Mouse (Mus musculus) 3T3-L1 (cell line): ENCODE results near the gene Mia2.
"Not testable (repeated sequence)": the region's sequence is repeated elsewhere in the genome, so short reads cannot be mapped to it uniquely, and the experiment has no call there.

Experiments
- DNase-seq: peaks from one replicate; pipeline ENCODE4 v3.0.0-alpha.2; 2015; ENCODE audit warnings: low read depth, low spot score

Mia2 gene

DNA sequence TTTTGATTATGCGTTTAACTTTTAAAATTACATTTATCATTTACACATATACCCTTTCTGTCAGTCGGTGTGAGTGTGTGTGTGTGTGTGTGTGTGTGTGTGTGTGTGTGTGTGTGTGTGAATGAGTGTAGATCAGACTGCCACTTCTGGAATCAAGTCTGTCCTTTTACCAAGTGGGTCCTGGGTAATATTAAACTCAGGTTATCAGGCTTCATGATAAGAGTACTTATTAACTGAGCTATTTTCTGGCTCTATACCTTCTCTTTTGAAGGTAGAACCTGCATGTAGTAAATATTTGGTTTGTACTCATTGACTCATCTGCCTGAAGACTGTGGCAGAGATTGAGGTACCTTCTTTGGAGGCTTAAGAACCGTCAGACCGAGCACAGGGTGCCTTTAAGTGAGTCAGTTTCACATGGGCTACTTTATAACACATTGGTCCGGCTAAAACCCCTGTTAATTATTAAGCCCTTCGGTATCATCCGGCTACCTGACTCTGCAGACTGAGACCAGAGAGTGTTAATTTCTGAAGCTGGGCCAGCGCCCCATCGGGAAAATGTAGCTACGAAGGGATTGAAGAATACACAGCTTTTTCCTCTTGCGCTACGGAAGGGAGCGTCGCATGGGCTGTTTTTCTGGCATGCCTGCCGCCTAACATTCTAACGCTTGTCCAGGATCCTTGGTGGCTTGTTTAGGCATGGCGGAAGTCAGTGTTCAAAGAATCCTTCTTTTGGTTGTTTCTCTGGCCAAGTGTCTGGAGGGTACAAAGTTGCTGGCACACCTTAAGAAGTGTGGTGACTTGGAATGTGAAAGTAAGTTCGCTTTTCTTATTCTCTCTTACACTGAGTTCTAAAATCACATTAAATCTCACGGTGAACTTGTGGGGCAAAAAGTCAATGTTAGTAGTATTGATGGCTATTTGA, at the start of gene Mia2:
TSS of gene Mia2 (plus strand) at position 696 of the 922 bp plus-strand sequence.
- no peak for DNase-seq

DNA sequence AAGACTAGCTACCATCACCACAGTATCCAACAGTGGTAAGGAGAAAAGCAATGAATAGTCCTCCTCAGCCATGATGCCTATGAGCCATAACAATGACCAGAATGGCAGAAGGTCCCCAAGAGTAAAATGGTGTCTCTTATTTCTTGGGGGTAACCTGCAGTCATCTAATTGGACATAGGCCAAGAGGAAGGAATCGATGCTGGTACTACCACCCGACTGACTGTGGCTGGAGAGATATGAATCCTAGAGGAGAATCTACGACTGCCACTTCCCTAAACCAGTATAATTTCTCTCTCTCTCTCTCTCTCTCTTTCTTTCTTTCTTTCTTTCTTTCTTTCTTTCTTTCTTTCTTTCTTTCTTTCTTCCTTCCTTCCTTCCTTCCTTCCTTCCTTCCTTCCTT, 43.1 kb upstream of the Mia2 start:
- DNase-seq, result no peak

DNA sequence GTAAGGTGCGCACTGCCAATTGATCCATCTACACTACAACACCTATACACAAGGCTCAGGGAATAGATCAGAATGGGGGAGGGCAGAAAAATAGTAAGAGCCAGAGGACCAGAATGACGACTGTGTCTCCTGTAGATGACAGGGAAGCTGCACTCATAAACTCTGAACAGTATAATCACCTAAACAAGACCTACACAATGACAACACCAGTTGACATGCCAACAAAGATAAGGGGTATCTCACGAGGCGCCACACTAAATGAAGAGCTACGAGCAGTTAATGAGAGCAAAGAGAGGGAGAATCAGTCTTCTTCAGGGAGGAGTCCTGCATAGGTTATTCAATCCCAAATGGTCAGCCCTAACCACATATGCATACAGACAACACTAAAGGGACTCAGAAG, 42.4 kb upstream of the Mia2 start:
- DNase-seq, result no peak

DNA sequence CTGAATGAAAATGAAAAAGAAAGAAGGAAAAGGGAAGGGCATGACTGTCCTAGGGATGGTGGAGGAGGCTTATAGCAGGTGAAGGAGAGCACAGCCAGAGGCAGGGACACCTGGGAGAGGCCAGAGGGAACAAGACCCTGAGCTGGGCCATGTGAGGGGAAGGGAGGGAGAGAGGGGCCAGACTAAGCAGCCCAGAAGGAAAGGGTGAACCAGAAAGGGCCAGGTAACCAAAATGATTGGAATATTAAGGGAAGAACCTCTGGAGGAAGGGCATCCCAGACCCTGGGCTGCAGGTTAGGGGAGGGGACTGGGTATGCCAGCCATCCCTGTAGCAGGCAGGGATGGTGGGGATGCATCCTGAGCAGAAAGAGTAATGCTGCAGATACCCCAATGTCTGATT, 41.6 kb upstream of the Mia2 start:
- no peak for DNase-seq

DNA sequence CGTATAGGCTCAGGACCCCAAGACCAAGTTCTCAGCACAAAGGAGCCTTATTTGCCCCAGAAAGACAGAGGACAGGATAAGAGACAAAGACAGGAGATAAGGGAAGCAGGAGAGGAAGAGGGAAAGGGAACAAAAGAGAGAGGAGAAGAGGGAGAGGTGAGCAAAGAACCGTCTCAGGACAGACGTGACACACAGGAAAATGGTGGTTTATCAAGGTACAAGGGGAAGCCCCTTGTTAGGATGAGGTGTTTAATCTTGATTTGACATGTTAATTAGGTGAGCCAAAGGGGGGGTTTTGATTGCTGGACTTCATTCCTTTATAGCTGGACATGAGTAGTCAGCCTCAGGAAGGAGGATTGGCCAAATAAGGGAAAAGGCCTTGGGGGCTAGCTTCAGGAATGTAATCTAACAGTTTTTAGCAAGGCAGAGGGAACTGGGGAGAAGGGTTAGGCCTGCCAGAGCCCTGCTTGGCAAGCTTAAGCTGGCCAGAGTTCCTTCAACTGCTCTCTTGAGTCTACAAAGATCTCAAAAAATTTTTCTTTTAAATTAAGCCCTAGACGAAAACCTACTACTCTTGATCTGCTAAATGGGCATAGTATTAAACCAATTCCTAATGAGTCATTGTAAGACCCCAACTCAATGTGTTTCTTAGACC, 40.3 kb upstream of the Mia2 start:
- no peak for DNase-seq

DNA sequence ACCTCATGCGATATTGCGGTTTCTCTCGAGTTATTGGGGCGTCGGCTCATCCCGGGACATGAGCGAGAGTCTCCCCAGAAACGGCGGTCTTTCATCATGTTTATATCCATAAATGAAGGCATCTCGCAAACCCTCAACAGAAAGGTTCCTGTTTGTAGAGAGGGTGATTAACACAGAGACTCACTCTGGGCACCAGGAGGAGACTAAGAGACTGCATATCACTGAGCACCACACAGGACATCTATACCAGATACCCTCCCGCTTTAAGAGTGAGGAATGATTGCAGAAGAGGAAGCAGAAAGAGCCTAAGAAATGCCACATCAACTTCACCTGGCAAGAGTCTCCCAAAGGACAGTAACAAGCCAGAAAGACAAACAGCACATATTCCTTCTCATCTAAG, 39.4 kb upstream of the Mia2 start:
- DNase-seq, result no peak

DNA sequence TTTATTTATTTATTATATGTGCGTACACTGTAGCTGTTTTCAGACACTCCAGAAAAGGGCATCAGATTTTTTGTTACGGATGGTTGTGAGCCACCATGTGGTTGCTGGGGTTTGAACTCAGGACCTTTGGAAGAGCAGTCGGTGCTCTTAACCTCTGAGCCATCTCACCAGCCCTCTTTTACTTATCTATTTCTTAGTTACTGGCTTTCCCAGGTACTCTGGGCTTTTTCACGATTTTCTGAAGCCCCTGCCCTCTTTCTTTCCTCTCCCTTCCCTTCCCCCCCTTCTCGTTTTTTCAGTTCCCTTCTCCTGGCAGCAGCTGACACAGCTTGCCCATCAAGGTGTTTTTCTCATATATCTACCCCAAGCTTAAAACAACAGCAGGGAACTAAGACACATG, 37.4 kb upstream of the Mia2 start:
- DNase-seq, result not testable (repeated sequence)

DNA sequence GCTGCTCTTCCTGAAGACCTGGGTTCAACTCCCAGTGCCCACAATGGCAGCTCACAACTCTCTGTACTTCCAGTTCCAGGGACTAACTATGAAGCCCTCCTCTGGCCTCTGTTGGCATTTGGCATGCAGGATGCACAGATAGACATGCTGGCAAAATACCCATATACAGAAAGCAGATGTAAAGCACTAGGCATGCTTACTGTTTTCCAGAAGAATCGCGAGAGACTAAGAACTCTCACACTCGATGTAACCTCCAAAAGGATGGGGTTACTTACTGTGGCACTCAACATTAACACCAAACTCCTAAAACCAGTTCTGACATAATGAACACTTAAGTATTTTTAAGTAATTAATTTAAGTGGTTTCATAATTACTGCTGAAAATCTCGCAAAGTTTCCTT, 35.3 kb upstream of the Mia2 start:
- DNase-seq, result peak; percentile 42

DNA sequence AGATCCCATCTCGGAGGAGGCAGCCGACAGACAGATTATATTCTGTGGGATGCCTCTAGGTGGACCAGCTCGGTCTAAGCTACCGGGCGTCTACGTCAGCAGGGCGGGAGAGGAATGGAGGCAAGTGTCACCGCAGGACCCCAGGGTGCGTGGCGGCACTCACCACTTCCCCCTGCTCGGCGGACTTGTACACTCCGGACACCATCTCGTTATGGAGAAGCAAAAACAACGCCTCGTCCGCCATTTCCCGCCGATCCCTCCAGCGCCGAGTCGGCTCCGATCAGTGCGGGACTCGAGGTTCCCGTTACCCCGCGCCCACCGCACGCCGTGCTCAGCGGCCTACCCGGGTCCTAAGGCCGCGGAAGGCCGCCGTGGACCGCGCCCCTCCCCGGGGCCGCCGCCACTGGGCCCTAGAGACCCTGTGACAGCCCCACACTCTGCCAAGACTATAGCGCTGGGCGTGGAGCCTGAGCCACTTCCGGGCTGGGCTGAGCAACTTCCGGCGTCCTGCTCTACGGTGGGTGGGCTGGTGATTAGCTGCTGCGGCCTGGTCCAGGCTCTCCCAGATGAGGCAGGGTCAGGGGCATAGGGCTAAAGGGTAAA, 34.5 kb upstream of the Mia2 start, which contains the start of gene Trappc6b:
TSS of gene Trappc6b (minus strand) at position 480 of the 603 bp plus-strand sequence.
- DNase-seq, result peak; percentile 80

DNA sequence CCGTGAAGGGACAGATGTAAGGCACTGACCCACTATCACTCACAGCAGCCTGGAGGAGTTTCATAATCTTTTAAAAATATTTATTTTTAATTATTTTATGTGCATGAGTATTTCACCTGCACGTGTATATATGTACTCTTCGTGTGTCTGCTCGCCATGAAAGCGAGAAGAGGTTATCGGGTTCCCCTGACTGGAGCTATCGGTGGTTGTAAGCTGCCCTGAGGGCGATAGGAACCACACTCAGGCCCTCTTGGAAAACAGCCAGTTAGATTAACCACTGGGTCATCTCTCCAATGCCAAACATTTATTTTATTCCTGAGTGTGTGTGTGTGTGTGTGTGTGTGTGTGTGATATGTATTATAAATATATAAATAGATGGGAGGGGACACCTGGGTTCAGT, 30.8 kb upstream of the Mia2 start:
- DNase-seq, result no peak

DNA sequence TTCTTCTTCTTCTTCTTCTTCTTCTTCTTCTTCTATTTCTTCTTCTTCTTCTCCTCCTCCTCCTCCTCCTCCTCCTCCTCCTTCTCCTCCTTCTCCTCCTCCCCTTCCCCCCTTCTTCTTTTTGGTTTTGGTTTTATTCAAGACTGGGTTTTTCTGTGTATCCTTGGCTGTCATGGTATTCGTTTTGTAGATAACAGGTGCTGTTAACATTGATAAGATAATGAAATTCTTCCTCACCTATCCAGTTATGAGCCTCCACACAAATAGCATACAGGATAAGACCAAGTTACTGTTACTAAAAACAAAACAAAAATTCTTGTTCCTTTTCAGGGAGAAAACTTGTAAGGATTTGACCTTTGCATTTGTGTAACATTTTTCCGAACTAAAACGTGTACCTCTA, 29.8 kb upstream of the Mia2 start:
- no peak for DNase-seq

DNA sequence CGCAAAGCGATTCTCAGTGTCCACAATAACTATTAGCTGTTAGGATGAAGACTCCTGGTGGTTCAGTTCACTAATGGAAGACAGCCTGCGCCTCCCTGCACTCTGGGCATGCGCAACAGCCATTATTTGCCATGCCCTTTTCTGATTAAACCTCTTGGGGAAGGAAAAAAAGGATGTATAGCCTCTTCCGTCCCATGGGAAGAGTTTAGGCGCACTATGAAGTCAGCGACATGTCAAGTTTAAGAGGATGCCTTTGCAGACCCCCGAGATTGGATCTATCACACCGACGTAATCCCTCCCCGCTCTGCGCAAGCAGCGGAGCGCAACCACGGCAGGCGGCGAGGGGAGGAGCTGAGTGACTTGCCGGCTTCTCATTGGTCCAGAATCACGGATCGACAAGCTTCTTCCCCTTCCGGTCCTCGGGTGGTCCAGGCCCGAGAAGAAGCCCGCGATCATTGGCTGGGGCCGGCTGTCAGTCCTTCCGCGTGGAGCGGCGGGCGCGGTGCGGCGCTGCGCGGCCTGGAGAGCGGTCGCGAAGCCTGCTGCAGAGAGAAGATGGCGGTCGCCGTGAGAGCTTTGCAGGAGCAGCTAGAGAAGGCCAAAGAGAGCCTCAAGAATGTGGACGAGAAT, 29.0 kb upstream of the Mia2 start, which contains the start of gene Pnn:
TSS of gene Pnn (plus strand) at position 437 of the 630 bp plus-strand sequence.
- DNase-seq, result peak; percentile 98

DNA sequence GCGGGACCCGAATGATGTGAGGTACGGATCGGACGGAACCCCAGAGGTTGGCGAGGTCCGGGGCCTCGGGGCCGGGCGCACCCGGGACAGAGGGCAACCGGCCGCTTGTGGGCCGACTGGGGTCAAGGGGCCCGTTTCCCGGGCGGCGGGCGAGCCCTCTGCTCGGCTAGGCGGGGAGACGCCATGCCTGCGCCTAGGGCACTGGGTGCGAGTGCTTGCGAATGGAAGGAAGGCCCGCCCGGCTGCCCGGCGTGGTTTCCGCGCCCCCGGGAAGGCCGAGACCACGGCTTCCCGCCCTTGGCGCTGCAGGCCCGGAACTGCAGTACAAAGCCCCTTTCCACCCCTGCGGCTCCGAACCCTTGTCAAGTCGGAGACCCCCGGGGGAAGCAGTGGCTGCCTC, 28.5 kb upstream of the Mia2 start:
- no peak for DNase-seq

DNA sequence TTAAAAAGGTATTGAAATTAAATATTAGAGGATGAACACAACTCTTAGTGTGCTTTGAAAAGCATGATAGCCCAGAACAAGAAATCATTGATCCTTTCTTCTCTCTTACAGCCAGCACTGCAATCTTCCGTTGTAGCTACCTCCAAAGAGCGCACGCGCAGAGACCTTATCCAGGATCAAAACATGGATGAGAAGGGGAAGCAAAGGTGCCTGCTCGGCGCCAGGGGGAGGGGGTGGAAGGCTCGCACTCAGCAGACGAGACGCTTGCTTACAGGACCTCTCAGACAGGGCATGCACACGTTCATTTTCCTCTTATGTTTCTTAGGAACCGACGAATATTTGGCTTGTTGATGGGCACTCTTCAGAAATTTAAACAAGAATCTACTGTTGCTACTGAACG, 26.8 kb upstream of the Mia2 start:
- no peak for DNase-seq

DNA sequence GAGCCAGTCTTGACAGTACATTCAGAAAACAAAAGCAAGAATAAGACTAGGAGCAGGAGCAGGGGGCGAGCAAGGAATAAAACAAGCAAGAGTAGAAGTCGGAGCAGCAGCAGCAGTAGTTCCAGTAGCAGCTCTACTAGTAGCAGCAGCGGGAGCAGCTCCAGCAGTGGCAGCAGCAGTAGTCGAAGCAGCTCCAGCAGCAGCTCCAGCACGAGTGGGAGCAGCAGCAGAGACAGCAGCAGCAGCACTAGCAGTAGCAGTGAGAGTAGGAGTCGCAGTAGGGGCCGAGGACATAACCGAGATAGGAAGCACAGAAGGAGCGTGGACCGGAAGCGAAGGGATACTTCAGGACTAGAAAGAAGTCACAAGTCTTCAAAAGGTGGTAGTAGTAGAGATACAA, 23.3 kb upstream of the Mia2 start:
- DNase-seq, result no peak

DNA sequence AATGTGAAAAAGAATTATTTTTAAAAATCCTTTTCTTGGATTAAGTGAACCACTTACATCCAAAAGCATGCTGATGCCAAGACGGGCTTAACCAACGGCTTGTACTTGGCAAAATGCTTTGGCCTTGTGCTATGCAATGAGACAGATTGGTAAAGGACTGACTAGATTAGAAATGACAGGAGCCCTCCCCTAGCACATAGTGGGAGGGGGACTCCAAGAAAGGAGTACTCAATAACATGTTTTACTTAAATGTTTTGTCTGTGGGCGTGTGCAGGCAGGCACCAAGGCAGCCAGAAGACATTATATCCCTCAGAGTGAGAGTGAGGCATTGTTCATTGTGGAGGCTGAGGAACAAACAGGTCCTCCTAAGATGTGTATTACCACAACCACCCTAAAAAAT, 21.5 kb upstream of the Mia2 start:
- DNase-seq, result no peak

DNA sequence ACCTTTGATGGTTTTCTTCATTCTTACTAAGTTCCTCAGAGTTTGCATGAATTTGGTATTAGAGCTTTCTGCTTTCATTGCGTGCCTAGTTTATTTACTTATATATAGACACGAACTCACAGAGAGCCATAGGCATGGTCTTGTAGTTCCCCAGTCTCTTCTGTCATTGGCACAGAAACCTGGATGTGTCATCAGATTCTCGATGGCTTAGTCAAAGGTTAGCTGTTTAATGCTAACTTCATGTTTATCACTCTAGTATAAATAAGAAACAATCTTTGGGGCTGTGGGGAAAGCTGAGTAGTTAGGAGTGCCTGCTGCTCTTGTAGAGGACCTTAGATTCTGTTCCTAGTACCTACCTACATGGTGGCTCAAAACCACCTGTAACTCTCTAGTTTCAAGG, 18.6 kb upstream of the Mia2 start:
- peak; percentile 81 for DNase-seq

DNA sequence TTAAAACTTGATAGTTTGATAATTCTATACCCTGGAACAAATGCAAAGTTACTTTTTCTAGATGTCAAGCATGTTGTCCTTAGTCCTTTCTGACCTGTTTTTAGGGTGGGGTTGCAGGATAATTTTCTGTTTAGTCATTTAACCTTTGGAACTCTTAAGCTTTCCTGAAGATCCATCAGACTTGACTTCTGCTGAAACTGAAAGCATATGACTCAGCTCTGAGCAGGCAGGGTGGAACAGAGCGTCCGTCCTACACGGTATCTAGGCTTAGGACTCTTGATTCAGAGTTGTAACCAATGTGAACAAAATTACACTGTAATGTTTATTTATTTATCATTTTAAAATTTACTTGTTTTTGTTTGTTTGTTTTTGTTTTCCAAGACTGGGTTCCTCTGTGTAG, 17.7 kb upstream of the Mia2 start:
- peak; percentile 88 for DNase-seq

DNA sequence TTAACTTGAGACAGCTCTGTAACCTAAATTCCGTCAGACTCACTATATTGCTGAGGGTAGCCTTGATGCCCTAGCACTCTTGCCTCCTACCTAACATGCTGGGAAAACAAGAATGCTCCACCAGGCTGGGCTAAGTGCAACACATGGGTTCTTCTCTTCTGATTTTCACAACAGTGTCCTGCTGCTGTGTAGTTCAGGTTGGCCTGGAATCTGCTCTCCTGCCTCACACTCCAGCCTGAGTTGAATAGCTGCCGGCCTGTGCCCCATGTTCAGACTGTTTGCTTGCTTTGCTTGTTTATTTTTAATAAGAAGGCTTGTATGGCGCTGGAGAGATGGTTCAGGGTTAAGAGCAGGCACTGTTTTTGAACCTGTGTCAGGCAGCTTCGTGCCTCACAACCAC, 15.1 kb upstream of the Mia2 start:
- no peak for DNase-seq

DNA sequence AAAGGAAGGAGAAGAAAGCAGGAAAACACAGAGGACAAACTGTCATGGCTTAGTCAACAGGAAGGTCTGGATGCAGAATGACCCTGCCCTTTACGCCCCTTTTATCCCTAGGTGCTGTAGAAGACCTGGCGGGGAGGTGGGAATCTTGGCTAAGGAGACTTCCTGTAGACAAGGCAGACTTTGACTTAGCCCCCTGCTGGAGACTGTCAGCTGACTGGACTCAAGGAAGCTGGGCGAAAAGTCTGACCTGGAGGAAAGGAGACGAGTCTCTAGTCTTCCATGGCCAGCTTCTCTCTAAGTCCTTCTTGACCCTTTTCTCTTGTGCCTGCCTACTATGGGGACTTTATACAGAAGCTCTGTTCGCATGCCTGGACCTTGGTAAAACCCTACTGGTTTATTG, 11.2 kb upstream of the Mia2 start:
- DNase-seq, result no peak

DNA sequence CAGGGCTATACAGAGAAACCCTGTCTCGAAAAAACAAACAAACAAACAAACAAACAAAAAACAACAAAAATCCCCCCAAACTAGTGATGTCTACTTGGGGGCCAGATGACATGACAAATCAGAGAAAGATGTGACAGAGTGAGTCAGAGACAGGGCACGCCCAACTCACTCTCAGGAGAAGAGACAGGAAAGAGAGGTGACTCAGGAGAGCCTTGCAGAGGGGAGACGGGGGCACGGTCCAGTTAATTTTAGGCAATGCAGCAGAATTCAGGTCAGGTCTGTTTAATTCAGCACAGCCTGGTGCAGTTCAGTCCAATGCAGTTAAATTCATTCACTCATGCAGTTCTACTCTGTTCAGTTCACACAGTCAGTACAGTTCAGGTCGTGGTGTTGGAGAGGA, 9.4 kb upstream of the Mia2 start:
- peak; percentile 52 for DNase-seq

DNA sequence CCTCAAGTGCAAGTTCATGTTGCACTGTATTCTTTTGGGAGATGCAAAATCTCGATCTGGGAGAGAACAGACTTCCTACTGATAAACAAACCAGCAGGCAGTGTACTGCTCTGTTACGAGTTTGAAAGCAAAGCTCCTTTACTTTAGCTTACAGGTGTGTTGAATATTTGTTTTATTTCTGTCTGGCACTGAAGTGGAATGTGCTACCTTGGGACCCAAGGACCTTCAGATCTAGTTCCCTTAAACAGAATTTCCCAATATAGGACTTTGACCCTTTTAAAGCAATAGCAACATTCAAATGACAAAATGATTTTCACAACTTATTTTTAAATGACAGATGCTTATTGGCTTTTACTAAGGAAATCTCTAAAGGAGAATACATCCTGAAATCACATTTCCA, 2.1 kb upstream of the Mia2 start:
- DNase-seq, result no peak
